Mouse (Mus musculus) left cerebral cortex, adult 2 months (tissue): ENCODE results near the gene Mrpl34. TPM values are rescaled to one million over a fixed set of nuclear protein-coding genes. Genes with fewer than 3 reads are reported as not detected.

Source experiments
- DNase-seq, 2 experiments: peaks; one replicate each; pipeline ENCODE4 v3.0.0; 2021 to 2022; ENCODE audit warnings: low spot score in 2 of 2, mixed read lengths in 1 of 2; ENCODE audit errors: extremely low spot score in 1 of 2
- H3K27ac ChIP-seq: fragments of 200-600 bp; 2 replicates; pipeline ENCODE4 v1.8.1; 2022
- H3K4me3 ChIP-seq: fragments of 200-600 bp; 2 replicates; pipeline ENCODE4 v1.8.1; 2022
- CTCF ChIP-seq: fragments of 200-600 bp; IDR thresholded peaks from 2 replicates; pipeline ENCODE4 v1.8.1; 2022; ENCODE audit warnings: antibody characterized with exemption, mild to moderate bottlenecking, moderate library complexity
- intact Hi-C: fragments of 180-260 bp; cut with DNase I; formaldehyde crosslinking; loops from one replicate; pipeline ENCODE4 v1.15.1; 2025
- total RNA-seq, 2 experiments: library from RNA; stranded (reverse); gene quantifications; 2 replicates each; pipeline ENCODE4 v1.2.3; 2021

Mrpl34 gene
- total RNA-seq, 2 experiments from 2014 or later, result 49.2 to 57.1 TPM

GRCm38 (mm10) chr8:71457659-71458270 lies 7.0 kb upstream of the Mrpl34 start:
- intact Hi-C loops, result loop anchor here (2.0 kb wide), 1 partner anchor 53 kb away; no protein-coding TSS in a partner anchor
- Histone ChIP-seq H3K27ac (no peak overlapping the region), H3K4me3 (no peak overlapping the region)
- DNase-seq, result peak; percentile 7 to 8
- no peak for TF ChIP-seq CTCF

- no peak overlapping the region for H3K27ac ChIP-seq
- no peak for TF ChIP-seq CTCF
- intact Hi-C loops, result loop anchor here (5.0 to 10.0 kb wide), 2 partner anchors 88 to 566 kb away; partner anchors contain the start of genes Ocel1, Rpl18a and Slc5a5
- no peak overlapping the region for H3K4me3 ChIP-seq
- DNase-seq, result no peak
Measured at GRCm38 (mm10) chr8:71460716-71461115, 4.0 kb upstream of the Mrpl34 start.

- intact Hi-C loops, result loop anchor here (5.0 to 10.0 kb wide), 2 partner anchors 89 to 566 kb away; partner anchors contain the start of genes Ocel1, Rpl18a and Slc5a5
- Histone ChIP-seq H3K27ac (no peak overlapping the region), H3K4me3 (peak overlapping the region; percentile 95)
- no peak for TF ChIP-seq CTCF
- no peak for DNase-seq
Measured at GRCm38 (mm10) chr8:71461152-71461840, 3.5 kb upstream of the Mrpl34 start.

- Histone ChIP-seq H3K27ac (peak overlapping the region; percentile 92; the same call in 1 of the 2 replicates), H3K4me3 (peak overlapping the region; percentile 95)
- no peak for DNase-seq
- intact Hi-C loops, result loop anchor here (5.0 to 10.0 kb wide), 2 partner anchors 90 to 567 kb away; partner anchors contain the start of genes Ocel1, Rpl18a and Slc5a5
- TF ChIP-seq CTCF, result no peak
Measured at GRCm38 (mm10) chr8:71462191-71462590, 2.6 kb upstream of the Mrpl34 start.

GRCm38 (mm10) chr8:71462786-71463185 lies 2.0 kb upstream of the Mrpl34 start:
- intact Hi-C loops, result loop anchor here (5.0 to 10.0 kb wide), 2 partner anchors 90 to 568 kb away; partner anchors contain the start of genes Ocel1, Rpl18a and Slc5a5
- Histone ChIP-seq H3K27ac (peak overlapping the region; percentile 92), H3K4me3 (peak overlapping the region; percentile 95)
- DNase-seq, result peak; percentile 64 to 69
- no peak; the same call in 1 of the 2 replicates for TF ChIP-seq CTCF

- DNase-seq, result peak; percentile 98 to 99
- no peak; the same call in 1 of the 2 replicates for TF ChIP-seq CTCF
- Histone ChIP-seq H3K27ac (peak within 1 kb of the TSS; percentile 92), H3K4me3 (peak within 1 kb of the TSS; percentile 95)
- intact Hi-C loops, result loop anchor here (1.0 to 10.0 kb wide), 3 partner anchors 22 to 569 kb away; partner anchors contain the start of genes Ano8, Ocel1, Rpl18a and Slc5a5
Measured at GRCm38 (mm10) chr8:71463188-71464033, 1.3 kb upstream of the Mrpl34 start, which contains the start of gene Abhd8. Gene Abhd8 (minus strand): TSS chr8:71463655.

GRCm38 (mm10) chr8:71465733-71466132 lies 974 bp downstream of the Mrpl34 start:
- Histone ChIP-seq H3K4me3 (peak overlapping the region; percentile 66), H3K27ac (peak overlapping the region; percentile 87)
- intact Hi-C loops, result loop anchor here (10.0 kb wide), 1 partner anchor 571 kb away; the partner anchor contains the start of genes Rpl18a and Slc5a5
- TF ChIP-seq CTCF, result no peak
- DNase-seq, result no peak

- no peak overlapping the region for H3K27ac ChIP-seq
- intact Hi-C loops, result loop anchor here (10.0 kb wide), 1 partner anchor 571 kb away; the partner anchor contains the start of genes Rpl18a and Slc5a5
- no peak for DNase-seq
- TF ChIP-seq CTCF, result no peak
- no peak overlapping the region for H3K4me3 ChIP-seq
Measured at GRCm38 (mm10) chr8:71466198-71466597, 1.4 kb downstream of the Mrpl34 start.

GRCm38 (mm10) chr8:71467201-71467600 lies 2.4 kb downstream of the Mrpl34 start:
- TF ChIP-seq CTCF, result no peak
- H3K27ac ChIP-seq, result no peak overlapping the region
- intact Hi-C loops, result loop anchor here (10.0 kb wide), 1 partner anchor 572 kb away; the partner anchor contains the start of genes Rpl18a and Slc5a5
- no peak for DNase-seq
- no peak overlapping the region for H3K4me3 ChIP-seq

- Histone ChIP-seq H3K27ac (no peak overlapping the region), H3K4me3 (no peak overlapping the region)
- no peak for DNase-seq
- no peak for TF ChIP-seq CTCF
- intact Hi-C loops, result loop anchor here (10.0 kb wide), 1 partner anchor 573 kb away; the partner anchor contains the start of genes Rpl18a and Slc5a5
Measured at GRCm38 (mm10) chr8:71468001-71468400, 3.2 kb downstream of the Mrpl34 start.

- TF ChIP-seq CTCF, result no peak
- intact Hi-C loops, result loop anchor here (10.0 kb wide), 1 partner anchor 574 kb away; the partner anchor contains the start of genes Rpl18a and Slc5a5
Measured at GRCm38 (mm10) chr8:71468916-71469315, 4.2 kb downstream of the Mrpl34 start, which contains the start of gene Dda1. Gene Dda1 (plus strand): TSS chr8:71469199.

More at GRCm38 (mm10) chr8:71468916-71469315, 4.2 kb downstream of the Mrpl34 start, which contains the start of gene Dda1:
- DNase-seq, result peak; percentile 95 to 98
- Histone ChIP-seq H3K4me3 (peak within 1 kb of the TSS; percentile 65), H3K27ac (peak within 1 kb of the TSS; percentile 92)
